Mouse (Mus musculus): Measurements from ENCODE around the gene Jade2.

DNA sequence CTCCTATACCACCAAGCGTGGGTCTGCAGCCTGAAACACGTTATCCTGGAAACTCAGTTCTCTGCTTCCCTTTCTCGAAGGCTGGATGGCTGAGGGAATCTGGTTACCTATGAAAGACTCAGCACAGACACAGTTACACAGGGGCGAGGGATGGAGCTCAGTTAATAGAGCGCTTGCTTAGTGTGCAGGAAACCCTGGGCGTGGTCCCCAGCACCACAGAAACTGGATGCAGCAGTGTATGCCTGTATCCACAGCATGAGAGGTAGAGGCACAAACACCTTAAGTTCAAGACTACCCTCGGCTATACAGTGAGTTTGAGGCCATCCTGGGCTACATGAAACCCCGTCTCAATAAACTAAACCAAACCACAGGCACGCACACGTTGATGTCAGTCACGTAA is 17.5 kb downstream of the Jade2 start:
- no peak for TF ChIP-seq CTCF (IDR thresholded peaks at IDR 0.05; ENCODE audit: low read depth)
- no peak for TF ChIP-seq EP300 (IDR thresholded peaks at IDR 0.05; ENCODE audit: low read depth)
